In genomic region chr5:17835302-17836097, GRCm38 (mm10) we compare ENCODE assay signal across 13 mouse cellular contexts. TPM values are rescaled to one million over a fixed set of nuclear protein-coding genes. Genes with fewer than 3 reads are reported as not detected.
DNase-seq lines count a peak whose midpoint lies in the region; ATAC-seq and TF ChIP-seq lines count a peak whose summit lies in the region.
"Had no signal": no experiment of that assay in that cellular context is flagged by ENCODE, and none has a peak within 500 bp of the region (broad histone marks: within the 10 kb centered on the region; RNA-seq: fewer than 3 reads in every experiment).

No protein-coding gene starts in this region.

- 0 out of 2 replicates have a peak, but pooled peaks cover 2% of the 10 kb centered on the region for H3K4me1 ChIP-seq in limb, embryonic 13.5 days
- H3K4me1 ChIP-seq in limb, embryonic 10.5 days = no peaks in the 10 kb centered on the region
- H3K4me1 ChIP-seq: forebrain, embryonic 13.5 days; lung, embryonic 15.5 days had no signal

- H3K9ac ChIP-seq in limb, embryonic 13.5 days = no peak overlapping the region
- H3K9ac ChIP-seq: forebrain, embryonic 13.5 days; lung, embryonic 15.5 days had no signal

- peak; percentile 67; the same call in 1 of the 2 replicates for ATAC-seq in limb, embryonic 13.5 days (ENCODE audit: low FRiP score, low read depth)
- ATAC-seq: forebrain, embryonic 13.5 days had no signal

- no peak overlapping the region for H3K4me2 ChIP-seq in limb, embryonic 13.5 days (replicated peaks)
- H3K4me2 ChIP-seq: forebrain, embryonic 13.5 days; lung, embryonic 15.5 days had no signal

- H3K4me3 ChIP-seq in gastrocnemius, adult 2 months = peak overlapping the region; percentile 59
- no peak overlapping the region for H3K4me3 ChIP-seq in limb, embryonic 13.5 days
- H3K4me3 ChIP-seq in limb, embryonic 10.5 days = no peak overlapping the region
- H3K4me3 ChIP-seq: forebrain, embryonic 13.5 days; lung, embryonic 15.5 days; myocyte had no signal

- no peaks in the 10 kb centered on the region for H3K9me3 ChIP-seq in limb, embryonic 13.5 days
- no peaks in the 10 kb centered on the region for H3K9me3 ChIP-seq in limb, embryonic 10.5 days (replicated peaks)
- H3K9me3 ChIP-seq: forebrain, embryonic 13.5 days; lung, embryonic 15.5 days had no signal

- TF ChIP-seq CTCF in gastrocnemius, adult 2 months (IDR thresholded peaks at IDR 0.05) = no peak

- H3K27ac ChIP-seq in gastrocnemius, adult 2 months = peak overlapping the region; percentile 84
- no peak overlapping the region for H3K27ac ChIP-seq in limb, embryonic 13.5 days
- H3K27ac ChIP-seq in limb, embryonic 10.5 days = no peak overlapping the region
- H3K27ac ChIP-seq: forebrain, embryonic 13.5 days had no signal

- peak; percentile 22 for DNase-seq in gastrocnemius, adult 2 months
- DNase-seq in gastrocnemius, postnatal 14 days = no peak
- DNase-seq in limb, embryonic 10.5 days (ENCODE audit: low spot score) = no peak
- peak; percentile 7 for DNase-seq in R1 (ENCODE audit: low read depth, low spot score)
- DNase-seq in lung, postnatal 36 days = peak; percentile 43
- no peak for DNase-seq in layer of hippocampus, postnatal 14 days (ENCODE audit: low spot score in 2 of 2)
- DNase-seq in layer of hippocampus, adult 8-10 months (ENCODE audit: low spot score in 2 of 2) = no peak
- DNase-seq: adrenal gland, postnatal 25 days; cerebellum, adult 18-20 months had no signal

- no peaks in the 10 kb centered on the region for H3K27me3 ChIP-seq in limb, embryonic 13.5 days
- H3K27me3 ChIP-seq in limb, embryonic 10.5 days (ENCODE audit: low read depth, poor library complexity, severe bottlenecking) = no peaks in the 10 kb centered on the region
- H3K27me3 ChIP-seq: forebrain, embryonic 13.5 days; lung, embryonic 15.5 days had no signal

- intact Hi-C loops in gastrocnemius, adult 2 months (cut with DNase I) = loop anchor here (5.0 kb wide), 1 partner anchor 162 kb away; no protein-coding TSS in a partner anchor
- intact Hi-C loops in gastrocnemius, postnatal 14 days (cut with DNase I; ENCODE audit: low total_unique reads) = no loop called here

- 15% methylated on average over 4 of the region's 4 CpGs for WGBS in limb, embryonic 13.5 days
- 42% methylated on average over 4 of the region's 4 CpGs for WGBS in limb, embryonic 10.5 days

- no peaks in the 10 kb centered on the region for H3K36me3 ChIP-seq in limb, embryonic 13.5 days
- no peaks in the 10 kb centered on the region for H3K36me3 ChIP-seq in limb, embryonic 10.5 days
- H3K36me3 ChIP-seq: lung, embryonic 15.5 days had no signal

RNA-seq across cellular contexts. Expression of gene Cd36, which starts 53.1 kb away (rescaled TPM):
- total RNA-seq in gastrocnemius, adult 2 months (2021) = 100 to 1,000 TPM; 237 to 443 TPM
- total RNA-seq in gastrocnemius, postnatal 14 days (2021) = 100 to 1,000 TPM; 272 to 471 TPM
- polyA plus RNA-seq in limb, embryonic 13.5 days (2015; fragmentation: Nextera tagmentation; extraction: Ambion mirVana) = 9.8 and 11.4 TPM in 2 replicates
- 0.48 and 0.83 TPM in 2 replicates for polyA plus RNA-seq in limb, embryonic 10.5 days (2016; fragmentation: Nextera tagmentation; extraction: Ambion mirVana)
- total RNA-seq in layer of hippocampus, postnatal 14 days (2021) = 1 to 10 TPM; 1.3 to 1.6 TPM
- 10 to 100 TPM in 1 of 4 experiments, 1 to 10 TPM in 3; 3.9 to 14.9 (median 6.9) TPM for total RNA-seq in layer of hippocampus, adult 8-10 months (2022)

Comparison
In these comparisons a context has a peak if more than half of its experiments do, and no peak if none do; other contexts are left out.
1. DNase-seq: peak in gastrocnemius, adult 2 months (single experiment), R1 (single experiment) and lung, postnatal 36 days (single experiment); none in gastrocnemius, postnatal 14 days (single experiment), limb, embryonic 10.5 days (single experiment), layer of hippocampus, postnatal 14 days (0 of 2) and layer of hippocampus, adult 8-10 months (0 of 2).
2. RNA of gene Cd36, which starts 53.1 kb away (total RNA-seq): 272 to 471 TPM in gastrocnemius, postnatal 14 days and 237 to 443 TPM in gastrocnemius, adult 2 months; 3.9 to 14.9 TPM in layer of hippocampus, adult 8-10 months and 1.3 to 1.6 TPM in layer of hippocampus, postnatal 14 days; every median in the first group is over 10 times any median in the second.